Mouse (Mus musculus) spleen, postnatal 4 days (tissue): ENCODE measurements around the gene Cdhr5.
"Not testable (repeated sequence)": the region's sequence is repeated elsewhere in the genome, so short reads cannot be mapped to it uniquely, and the experiment has no call there.

Experiments used
- DNase-seq, 2 experiments: peaks; one replicate each; pipeline ENCODE4 v3.0.0; 2022; ENCODE audit warnings: low spot score in 2 of 2

Gene Cdhr5

DNA sequence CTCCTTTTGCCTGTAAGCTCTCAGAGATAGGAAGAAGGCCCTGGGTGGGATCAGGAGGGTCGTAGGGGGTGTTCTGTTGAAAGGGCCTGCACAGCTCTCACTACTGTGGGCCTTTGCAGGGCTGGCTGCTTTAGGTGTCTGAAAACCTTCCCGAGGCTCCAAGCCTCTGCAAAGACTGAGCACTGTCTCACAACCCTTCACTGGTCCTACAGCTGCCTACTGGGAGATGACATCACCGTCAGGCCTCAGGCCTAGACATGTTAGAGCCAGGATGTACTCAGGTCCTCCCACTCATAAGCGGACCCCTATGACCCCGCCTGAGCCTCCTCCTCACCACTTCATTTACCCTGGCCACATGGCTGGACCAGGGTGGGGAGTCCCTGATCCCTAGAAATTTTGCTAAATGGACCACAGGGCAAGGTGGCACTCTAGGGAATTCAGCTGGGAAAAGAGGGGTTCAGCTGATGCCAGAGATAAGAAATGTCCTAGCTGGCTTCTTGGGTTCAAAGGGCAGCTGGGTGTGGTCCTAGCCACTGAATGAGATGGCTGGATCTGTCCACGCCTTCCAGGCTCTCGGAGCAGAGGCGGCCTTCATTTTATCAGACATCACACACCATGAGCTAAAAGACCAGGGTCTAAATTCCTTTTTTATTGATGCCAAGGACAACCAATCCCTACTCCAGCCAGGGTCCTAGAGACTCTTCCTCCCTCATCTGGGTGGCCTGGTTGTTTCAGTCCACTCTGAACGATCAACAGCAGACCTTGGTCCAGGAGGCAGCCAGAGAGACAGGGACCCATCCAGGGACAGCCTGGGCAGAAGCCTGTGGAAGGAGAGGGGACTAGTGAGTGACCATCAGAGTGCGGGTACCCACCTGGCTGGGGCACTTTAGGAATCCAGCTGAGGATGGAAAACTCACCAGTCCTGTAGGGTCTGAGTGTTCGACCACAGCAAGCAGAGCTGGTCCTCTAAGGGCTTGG, 1.4 kb upstream of the Cdhr5 start:
- no peak for DNase-seq

DNA sequence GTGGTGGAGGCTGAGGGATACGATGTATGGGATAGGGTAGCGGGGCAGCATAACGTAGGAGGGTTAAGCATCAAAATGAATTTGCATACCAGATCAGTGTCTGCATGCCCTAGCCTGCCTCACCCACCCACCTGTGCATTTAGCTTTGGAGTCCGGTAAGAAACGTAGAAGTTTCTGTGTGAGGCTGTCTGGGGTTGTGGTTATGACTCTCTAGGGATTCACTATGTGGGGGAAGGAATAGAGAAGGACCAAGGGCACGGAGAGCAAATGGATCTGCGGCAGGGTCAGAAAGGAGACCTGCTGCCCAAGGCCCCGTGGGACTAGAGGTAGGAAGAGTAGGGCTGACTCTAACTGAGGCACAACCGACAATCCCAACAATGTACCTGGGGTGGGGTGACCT, 1.2 kb downstream of the Cdhr5 start:
- DNase-seq, result no peak

DNA sequence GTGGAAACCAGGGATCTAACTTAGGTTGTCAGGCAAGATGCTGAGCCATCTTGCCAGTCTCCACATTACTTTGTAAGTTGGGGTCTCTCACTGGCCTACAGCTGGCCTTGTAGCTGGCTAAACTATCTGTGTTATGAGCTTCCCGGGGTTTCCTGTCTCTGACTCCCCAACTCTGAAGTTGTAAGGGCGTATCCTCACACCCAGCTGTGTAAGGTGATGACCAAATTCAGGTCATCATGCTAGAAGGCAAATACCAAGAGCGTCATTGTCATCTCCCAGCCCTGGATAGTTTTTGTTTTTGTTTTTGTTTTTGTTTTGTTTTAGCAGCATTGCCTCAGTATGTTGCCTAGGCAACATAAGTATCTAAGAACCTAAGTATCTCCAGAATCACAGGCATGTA, 6.0 kb downstream of the Cdhr5 start:
- DNase-seq, result peak in 1 of 2 experiments; percentile 41

GRCm38 (mm10) chr7:141269273-141269545, 7.4 kb downstream of the Cdhr5 start:
- DNase-seq, result peak in 1 of 2 experiments; percentile 68

DNA sequence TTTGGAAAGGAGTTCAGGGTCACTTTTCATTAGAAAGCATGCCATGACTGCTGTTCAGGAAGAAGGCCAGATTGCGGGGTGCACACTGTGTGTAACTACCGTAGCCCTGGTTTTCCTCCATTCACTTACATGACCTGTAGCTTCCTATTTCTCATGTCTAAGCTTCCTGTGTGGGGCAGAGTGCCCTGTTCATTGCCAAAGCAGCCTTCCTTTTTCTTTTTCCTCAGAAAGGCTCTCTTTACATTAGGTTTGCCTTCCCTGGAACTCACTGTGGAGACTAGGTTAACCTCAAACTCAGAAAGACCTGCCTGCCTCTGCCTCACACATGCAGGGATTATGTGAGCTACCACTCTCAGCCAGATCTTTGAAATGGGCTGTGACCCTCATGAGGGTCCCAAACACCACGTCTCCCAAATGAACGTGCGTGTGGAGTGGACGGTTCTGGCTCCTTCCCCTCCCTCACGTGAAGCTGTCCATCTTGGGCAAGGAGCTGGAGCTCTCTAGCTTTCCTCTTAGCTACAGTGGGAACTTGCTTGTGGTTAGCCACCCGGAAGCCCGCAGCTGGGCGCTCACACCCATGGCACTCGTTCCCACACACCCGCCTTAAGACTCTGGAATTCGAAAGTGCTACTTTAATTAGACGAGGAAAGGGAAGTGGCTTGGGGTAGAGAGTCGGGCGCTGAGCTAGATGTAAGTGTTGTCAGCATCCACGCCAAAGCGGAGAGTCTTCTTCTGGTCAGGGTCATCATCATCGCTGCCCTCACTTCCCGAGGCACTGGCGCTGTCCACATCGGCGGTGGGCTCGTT, 7.9 kb downstream of the Cdhr5 start:
- DNase-seq, result peak in 1 of 2 experiments; percentile 64

GRCm38 (mm10) chr7:141265739-141266561, 10.6 kb downstream of the Cdhr5 start, which contains the start of gene Irf7:
TSS of gene Irf7 (minus strand) at chr7:141266481.
- DNase-seq, result peak; percentile 75 to 85

GRCm38 (mm10) chr7:141265411-141265738, 11.2 kb downstream of the Cdhr5 start:
- DNase-seq, result peak in 1 of 2 experiments; percentile 67

- peak; percentile 62 to 78 for DNase-seq
These were observed 11.7 kb downstream of the Cdhr5 start for GRCm38 (mm10) chr7:141264761-141265410.

DNA sequence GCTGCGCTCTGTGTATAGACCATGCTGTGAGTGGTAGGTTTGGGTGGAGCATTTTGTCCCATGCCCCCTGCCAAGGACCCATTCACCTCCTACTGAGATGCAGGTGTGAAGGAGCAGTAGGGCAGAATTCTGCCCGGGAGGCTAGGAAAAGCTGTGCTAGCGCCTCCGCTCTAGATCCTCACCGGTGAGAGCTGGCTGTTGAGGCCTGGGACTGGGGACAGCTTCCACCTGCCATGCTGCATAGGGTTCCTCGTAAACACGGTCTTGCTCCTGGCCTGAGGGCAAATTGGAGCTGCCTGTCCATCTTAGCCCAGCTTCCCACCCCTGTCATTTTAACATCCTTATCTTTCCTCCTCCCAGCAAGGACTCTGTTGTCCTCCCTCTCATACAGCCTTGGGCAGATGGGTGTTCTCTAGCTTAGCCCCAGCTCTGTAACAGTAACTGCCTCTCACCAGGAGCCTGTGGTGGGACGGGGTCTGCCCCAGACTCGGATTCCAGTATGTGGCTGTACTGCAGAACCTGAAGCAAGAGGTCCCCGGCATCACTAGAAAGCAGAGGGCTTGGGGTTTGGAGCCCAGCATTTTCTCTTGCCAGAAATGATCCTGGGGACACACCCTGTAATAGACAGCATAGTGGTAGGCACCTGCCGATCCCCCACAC, 12.4 kb downstream of the Cdhr5 start:
- DNase-seq, result peak in 1 of 2 experiments; percentile 64

- DNase-seq, result peak in 1 of 2 experiments; percentile 66
These were observed 12.9 kb downstream of the Cdhr5 start for GRCm38 (mm10) chr7:141263640-141264039.

GRCm38 (mm10) chr7:141261480-141261879, 15.1 kb downstream of the Cdhr5 start:
- DNase-seq, result no peak

DNA sequence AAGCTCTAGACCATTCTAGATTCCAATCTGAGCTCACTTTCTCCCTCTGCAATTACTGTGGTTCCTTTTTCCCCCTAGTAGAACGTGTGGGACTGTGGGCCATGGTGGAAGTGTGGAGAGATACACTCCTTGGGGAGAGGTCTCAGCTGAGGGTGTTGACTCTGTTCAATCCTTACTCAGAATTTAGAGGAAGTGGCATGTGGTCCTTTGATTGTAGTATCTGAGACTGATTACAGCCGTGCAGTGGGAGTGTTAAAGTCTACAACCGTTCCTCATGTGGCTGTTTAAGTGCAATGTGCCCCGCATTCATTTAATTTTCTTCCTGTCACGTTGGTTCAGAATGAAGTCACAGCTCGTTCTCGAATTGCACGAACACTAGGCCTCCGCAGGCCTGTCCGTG, 20.4 kb downstream of the Cdhr5 start:
- DNase-seq, result no peak

DNA sequence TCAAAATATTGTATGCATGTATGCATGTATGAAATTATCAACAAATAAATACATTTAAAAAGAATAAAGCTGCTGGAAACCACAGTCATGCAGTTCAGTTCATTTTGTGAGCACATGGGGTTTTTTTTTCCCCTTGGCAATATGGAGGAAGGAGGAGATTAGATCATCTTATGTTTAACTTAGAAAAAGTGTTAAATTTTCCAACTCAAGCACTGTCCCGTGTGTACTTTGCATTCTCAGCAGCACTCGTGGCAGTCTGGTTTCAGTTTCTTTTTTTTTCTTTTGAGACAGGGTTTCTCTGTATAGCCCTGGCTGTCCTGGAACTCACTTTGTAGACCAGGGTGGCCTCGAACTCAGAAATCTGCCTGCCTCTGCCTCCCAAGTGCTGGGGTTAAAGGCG, 26.1 kb downstream of the Cdhr5 start:
- DNase-seq, result not testable (repeated sequence)

GRCm38 (mm10) chr7:141231551-141231950, 45.0 kb downstream of the Cdhr5 start:
- no peak for DNase-seq

DNA sequence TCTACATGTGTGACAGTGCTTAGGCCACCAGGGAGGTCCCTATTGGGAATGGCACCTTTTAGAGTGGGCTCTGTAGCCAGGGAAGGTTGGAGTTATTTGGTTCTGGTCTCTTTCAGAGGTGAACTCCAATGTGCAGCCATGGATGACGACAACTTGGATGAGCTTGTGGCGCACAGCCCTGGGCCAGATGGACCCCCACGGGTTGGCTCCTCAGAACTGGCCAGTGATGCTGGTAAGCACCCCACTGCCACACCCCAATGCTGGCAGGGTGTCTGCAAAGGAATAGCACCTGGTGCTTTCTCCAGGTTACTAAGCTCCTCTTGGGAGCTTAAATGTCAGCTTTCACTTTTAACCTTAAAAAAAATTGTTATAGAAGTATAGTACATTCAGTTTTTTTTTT, 45.5 kb downstream of the Cdhr5 start:
- no peak for DNase-seq

DNA sequence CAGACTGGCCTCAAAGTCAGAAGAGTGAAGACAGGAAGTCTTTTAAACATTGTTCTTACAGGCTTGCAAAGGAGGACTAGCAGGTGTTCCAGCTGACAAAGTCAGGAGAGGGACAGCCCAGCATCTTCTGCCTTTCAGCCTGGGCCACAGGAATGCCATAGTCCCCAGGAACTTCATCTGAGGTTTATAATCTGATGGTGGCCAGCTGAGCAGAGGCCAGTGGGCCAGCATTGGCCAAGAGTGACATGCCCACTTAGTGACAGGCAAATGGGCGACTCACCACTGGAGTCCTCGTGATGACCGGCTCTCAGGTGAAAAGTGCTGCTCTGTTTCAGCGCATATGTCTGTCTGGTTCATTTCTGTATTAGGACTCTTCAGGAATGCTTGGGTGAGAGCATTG, 46.0 kb downstream of the Cdhr5 start:
- DNase-seq, result no peak

DNA sequence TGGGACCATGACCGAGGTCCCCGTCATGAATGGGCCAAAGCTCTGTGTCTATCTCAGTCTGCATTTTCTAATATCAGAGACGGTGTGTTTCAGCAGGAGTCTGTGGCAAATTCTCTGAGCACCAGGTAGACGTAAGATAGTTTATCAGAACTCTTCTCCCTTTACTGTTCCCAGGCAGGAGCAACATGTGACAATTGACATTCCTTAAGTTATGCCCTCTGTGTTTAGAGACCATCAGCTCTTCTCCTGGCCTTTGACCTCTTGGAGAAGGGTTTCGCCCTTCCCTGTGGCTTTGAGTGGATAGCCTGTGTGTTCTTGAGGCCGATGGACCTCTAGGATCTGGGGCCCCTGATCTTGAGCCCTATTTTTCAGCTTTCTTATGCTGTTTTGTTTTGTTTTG, 46.9 kb downstream of the Cdhr5 start:
- no peak for DNase-seq

DNA sequence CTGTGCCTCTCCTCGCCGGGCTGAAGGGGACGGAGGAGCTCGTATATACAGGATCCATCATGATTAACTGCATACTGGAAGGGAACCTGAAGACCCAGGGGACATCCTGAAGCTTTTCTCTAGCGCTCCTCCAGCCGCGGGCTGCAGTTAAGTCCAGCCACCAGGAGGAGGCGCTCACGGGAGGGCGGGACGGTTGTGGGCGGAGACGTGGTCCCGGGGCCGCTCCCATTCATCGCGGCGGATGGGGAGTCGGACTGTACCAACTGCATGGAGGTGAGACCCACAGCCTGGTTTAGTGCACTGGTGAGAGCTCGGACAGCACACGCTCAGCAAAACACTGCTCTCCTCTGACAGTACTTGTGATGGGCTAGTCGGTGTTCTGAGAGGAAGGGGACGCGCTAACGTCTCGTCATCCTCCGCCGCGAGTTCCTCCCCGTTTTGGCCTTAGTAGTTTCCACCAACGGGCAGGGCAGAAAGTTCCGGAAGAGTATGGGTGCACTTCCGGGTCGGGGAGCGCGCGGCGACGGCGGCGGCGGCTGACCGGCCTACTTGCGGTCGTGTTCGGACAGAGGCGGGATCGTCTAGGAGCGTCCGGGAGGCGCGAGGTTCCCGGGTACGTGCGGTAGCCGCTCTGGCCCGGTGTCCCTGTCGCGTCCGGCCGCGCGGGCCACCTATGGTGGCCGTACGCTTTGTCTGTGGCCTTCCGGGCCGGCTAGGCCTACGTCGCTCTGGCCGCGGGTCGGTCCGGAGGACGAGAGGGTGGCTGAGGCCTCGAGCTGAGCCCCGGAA, 48.1 kb downstream of the Cdhr5 start, which contains the start of gene Phrf1:
TSS of gene Phrf1 (plus strand) at position 506 of the 789 bp plus-strand sequence.
- peak; percentile 95 to 100 for DNase-seq

DNA sequence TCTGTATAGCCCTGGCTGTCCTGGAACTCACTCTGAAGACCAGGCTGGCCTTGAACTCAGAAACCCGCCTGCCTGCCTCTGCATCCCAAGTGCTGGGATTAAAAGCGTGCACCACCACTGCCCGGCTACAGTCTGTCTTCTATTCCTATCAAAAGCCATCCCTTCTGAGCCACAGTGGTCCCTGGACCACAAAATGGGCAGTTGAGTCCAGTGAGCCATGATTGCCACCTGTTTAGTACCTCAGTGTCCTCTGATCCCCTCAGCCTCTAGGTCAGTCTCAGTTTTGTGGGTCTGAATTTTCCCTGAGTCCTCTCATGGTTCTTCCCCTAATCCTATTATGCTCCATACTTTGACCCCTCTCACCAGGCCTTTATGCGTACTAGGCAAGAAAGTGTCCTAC, 48.8 kb downstream of the Cdhr5 start:
- no peak for DNase-seq

DNA sequence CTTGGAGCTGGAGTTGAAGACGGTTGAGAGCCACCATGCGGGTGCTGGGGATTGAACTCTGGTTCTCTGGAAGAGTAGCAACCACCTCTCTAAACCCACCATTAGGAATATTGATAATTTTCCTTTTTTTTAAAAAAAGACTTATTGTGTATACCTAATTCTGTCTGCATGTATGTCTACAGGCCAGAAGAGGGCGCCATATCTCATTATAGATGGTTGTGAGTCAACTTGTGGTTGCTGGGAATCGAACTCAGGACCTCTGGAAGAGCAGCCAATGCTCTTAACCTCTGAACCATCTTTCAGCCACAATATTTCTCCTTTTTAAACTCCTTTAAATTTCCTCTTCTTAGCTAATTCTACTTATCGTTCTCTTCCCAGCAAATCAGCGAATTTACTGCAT, 50.1 kb downstream of the Cdhr5 start:
- no peak for DNase-seq
